Mouse (Mus musculus) R1 (cell line): ENCODE measurements at regions not wholly inside any gene's neighbourhood (a gene's known extent, or its start where the extent isn't known, plus 50 kb on each side); places are given as distances from the start of the nearest gene placed in this dataset.

Experiments
- DNase-seq: peaks from one replicate; pipeline ENCODE4 v3.0.0-alpha.2; 2018; ENCODE audit warnings: low read depth, low spot score

GRCm38 (mm10) chr3:159689743-159690142 lies 90.8 kb downstream of the Rpe65 start:
- DNase-seq, result no peak

GRCm38 (mm10) chr3:159724340-159725119 lies 114.9 kb upstream of the Wls start:
- DNase-seq, result peak; percentile 34

- no peak for DNase-seq
These were observed 107.3 kb upstream of the Wls start for GRCm38 (mm10) chr3:159732201-159732600.

- DNase-seq, result no peak
These were observed 106.3 kb upstream of the Wls start for GRCm38 (mm10) chr3:159733141-159733540.

- DNase-seq, result no peak
These were observed 104.9 kb upstream of the Wls start for GRCm38 (mm10) chr3:159734547-159734946.

GRCm38 (mm10) chr3:159736070-159736469 lies 103.4 kb upstream of the Wls start:
- no peak for DNase-seq

- DNase-seq, result no peak
These were observed 98.7 kb upstream of the Wls start for GRCm38 (mm10) chr3:159740600-159741279.

- DNase-seq, result no peak
These were observed 97.7 kb upstream of the Wls start for GRCm38 (mm10) chr3:159741816-159742215.

GRCm38 (mm10) chr3:159759740-159760139 lies 79.7 kb upstream of the Wls start:
- DNase-seq, result no peak

- no peak for DNase-seq
These were observed 79.2 kb upstream of the Wls start for GRCm38 (mm10) chr3:159760293-159760692.

- DNase-seq, result no peak
These were observed 78.5 kb upstream of the Wls start for GRCm38 (mm10) chr3:159760949-159761348.

- DNase-seq, result peak; percentile 95
These were observed 57.1 kb upstream of the Wls start for GRCm38 (mm10) chr3:159782222-159782844.

- DNase-seq, result no peak
These were observed 51.7 kb upstream of the Wls start for GRCm38 (mm10) chr3:159787776-159788175.
